Mouse (Mus musculus): Measurements from ENCODE around the gene B230307C23Rik.

DNA sequence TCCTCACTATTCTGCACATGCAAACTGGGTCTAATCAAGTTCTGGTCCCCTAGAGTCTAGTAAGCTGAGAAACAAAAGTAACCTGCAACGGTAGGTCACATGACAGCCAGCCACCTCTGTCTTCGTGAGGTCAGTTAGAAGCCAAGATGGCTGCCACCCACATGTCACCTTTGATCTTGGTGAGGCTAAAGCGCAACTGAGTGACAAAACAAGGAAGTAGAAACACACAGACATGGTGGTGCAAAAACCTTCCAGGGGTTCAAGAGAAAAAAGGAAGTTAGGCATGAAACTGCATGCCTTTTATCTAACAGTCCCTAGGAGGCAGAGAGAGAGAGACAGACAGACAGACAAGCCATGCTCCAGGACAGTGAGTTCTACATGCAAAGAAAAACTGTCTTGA, 25.0 kb downstream of the B230307C23Rik start:
- no peak for TF ChIP-seq CTCF (IDR thresholded peaks at IDR 0.05; ENCODE audit: borderline replicate concordance, insufficient read depth, low read length)
- TF ChIP-seq POLR2A (IDR thresholded peaks at IDR 0.05; ENCODE audit: low read depth, low read length): no peak

Measured in embryonic fibroblast, embryonic 13.5 days (primary cell).